Mouse (Mus musculus) cortical plate, adult 2 months (tissue): ENCODE data around the gene Kdelr3.

Source experiments
- CTCF ChIP-seq: fragments of 200-500 bp; IDR thresholded peaks from 2 replicates; pipeline ENCODE4 v1.5.1; 2011; ENCODE audit warnings: mild to moderate bottlenecking, control low read depth, low read length; ENCODE audit not compliant: insufficient read depth; ENCODE audit errors: extremely low read depth
- POLR2A ChIP-seq: fragments of 200-500 bp; IDR thresholded peaks from 2 replicates; pipeline ENCODE4 v1.6.1; 2011; ENCODE audit warnings: mild to moderate bottlenecking, low read length, control low read depth; ENCODE audit not compliant: insufficient read depth; ENCODE audit errors: extremely low read depth

GRCm38 (mm10) chr15:79575543-79576222, 59.5 kb downstream of the Kdelr3 start:
- TF ChIP-seq CTCF: no peak
- no peak for TF ChIP-seq POLR2A
